Mouse (Mus musculus) erythroid progenitor cell, adult 5-6 weeks (primary cell): ENCODE data around the gene Hist2h2bb. TPM values are rescaled to one million over a fixed set of nuclear protein-coding genes. Genes with fewer than 3 reads are reported as not detected.

ENCODE experiments used
- ATAC-seq: replicated peaks from 2 replicates; pipeline ENCODE4 v1.8.0; 2016; ENCODE audit warnings: moderate number of reproducible peaks, mild to moderate bottlenecking, moderate TSS enrichment, inconsistent platforms; ENCODE audit not compliant: poor library complexity, low FRiP score, severe bottlenecking
- total RNA-seq, 2 experiments: library from RNA; stranded (forward) in 1 of 2; stranded (reverse) in 1 of 2; fragments of 150-400 nt in 1 of 2; fragments of 186-747, 209-891 nt in 1 of 2; gene quantifications; 2 replicates each; pipeline versions ENCODE4 v1.2.3 to v1.2.4; 2015 to 2017; ENCODE audit warnings: low replicate concordance in 2 of 2

The Hist2h2bb gene
- total RNA-seq (2015; ENCODE audit: low replicate concordance) (4,676 and 5,120 TPM in 2 replicates), total RNA-seq (2017; ENCODE audit: low replicate concordance) (18,393 and 25,698 TPM in 2 replicates)

DNA sequence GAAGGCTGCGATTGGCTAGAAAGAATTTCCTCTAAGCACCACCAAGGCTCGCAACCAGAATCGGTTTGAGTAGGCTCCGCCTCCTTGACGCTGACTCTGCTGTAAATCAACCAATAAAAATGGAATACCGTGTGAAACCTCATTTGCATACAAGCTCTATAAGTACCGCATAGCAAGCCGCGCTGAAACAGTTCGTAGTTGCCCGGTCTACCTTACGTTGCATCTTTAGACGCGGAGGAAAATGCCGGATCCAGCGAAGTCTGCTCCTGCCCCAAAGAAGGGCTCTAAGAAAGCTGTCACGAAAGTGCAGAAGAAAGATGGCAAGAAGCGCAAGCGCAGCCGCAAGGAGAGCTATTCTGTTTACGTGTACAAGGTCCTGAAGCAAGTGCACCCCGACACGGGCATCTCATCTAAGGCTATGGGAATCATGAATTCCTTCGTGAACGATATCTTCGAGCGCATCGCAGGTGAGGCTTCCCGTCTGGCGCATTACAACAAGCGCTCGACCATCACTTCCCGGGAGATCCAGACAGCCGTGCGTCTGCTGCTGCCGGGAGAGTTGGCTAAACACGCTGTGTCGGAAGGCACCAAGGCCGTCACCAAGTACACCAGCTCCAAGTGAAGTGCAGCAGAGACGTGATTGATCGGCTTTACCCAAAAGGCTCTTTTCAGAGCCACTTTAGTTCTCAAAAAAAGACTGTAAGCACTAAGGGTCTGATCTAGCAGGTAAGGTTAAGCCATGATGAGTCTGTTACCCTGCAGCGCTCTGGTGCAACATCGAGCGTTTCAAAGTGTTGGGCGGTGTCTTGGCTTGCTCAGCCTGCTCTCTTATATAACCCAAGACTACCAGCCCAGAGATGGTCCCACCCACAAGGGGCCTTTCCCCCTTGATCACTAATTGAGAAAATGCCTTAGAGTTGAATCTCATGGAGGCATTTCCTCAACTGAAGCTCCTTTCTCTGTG, at the start of gene Hist2h2bb:
Gene Hist2h2bb, plus strand, starts transcription at position 242 of the 964 bp plus-strand sequence.
- peak; percentile 80 for ATAC-seq

DNA sequence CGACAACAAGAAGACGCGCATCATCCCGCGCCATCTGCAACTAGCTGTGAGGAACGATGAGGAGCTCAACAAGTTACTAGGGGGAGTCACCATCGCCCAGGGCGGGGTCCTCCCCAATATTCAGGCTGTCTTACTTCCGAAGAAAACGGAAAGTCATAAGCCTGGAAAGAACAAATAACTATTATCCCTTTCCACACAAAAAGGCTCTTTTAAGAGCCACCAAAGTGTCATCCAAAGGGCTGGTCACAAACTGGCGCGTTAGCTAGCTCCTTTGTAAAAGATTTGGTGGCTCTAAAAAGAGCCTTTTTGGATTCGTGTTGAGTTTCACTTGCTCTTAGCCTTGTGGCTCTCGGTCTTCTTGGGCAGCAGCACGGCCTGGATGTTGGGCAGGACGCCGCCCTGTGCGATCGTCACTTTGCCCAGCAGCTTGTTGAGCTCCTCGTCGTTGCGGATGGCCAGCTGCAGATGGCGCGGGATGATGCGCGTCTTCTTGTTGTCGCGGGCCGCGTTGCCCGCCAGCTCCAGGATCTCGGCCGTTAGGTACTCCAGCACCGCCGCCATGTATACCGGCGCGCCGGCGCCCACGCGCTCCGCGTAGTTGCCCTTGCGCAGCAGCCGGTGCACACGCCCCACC, 49.3 kb upstream of the Hist2h2bb start:
- ATAC-seq, result peak; percentile 19; the same call in 1 of the 2 replicates

DNA sequence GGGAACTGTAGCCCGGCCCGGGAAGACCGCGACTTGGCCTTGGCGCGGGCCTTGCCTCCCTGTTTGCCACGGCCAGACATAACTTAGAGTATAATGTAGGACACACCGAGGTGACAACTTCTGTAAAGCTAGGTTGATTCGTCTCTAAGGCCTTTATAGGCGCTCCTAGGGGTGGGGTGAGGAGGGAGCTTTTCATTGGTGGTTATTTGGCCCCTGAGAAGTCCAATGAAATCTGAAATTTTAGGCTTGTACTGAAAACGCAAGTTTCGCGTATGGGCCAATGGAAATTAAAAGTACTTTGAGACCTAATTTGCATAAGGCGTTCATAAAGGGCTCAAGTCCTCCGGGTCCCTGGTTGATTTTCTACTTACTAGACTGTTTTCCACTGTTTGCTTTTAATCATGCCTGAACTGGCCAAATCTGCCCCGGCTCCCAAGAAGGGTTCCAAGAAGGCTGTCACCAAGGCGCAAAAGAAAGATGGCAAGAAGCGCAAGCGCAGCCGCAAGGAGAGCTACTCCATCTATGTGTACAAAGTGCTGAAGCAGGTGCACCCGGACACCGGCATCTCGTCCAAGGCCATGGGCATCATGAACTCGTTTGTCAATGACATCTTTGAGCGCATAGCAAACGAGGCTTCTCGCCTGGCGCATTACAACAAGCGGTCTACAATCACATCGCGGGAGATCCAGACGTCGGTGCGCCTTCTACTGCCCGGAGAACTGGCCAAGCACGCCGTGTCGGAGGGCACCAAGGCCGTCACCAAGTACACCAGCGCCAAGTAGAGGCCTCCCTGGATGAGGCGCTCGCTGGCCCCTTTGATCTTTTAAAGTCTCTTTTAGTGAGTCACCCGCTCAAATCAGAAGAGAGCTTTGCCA, 48.5 kb upstream of the Hist2h2bb start, which contains the start of the genes Hist2h2ac and Hist2h2be:
Gene Hist2h2ac, minus strand, starts transcription at position 116 of the 875 bp plus-strand sequence.
Gene Hist2h2be, plus strand, starts transcription at position 355 of the 875 bp plus-strand sequence.
- peak; percentile 79 for ATAC-seq

DNA sequence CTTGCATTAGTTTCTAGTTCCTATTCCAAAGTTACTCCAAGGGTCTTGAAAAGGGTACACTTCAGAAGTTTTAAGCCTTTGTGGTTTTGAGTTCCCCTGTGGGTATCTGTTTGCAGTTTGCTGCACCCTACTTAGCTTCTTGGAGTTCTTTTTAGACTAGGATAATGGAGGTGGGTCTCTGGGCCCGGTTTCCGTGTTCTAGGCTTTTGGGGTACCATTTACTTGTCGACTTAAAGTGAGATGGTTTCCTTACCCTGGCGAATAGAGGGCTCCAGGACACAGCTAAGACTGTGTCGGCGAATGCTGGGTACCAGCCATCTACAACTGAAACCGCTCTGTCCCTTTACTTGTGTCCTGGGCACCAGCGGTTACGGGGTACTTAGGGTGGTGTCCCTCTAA, 47.9 kb upstream of the Hist2h2bb start:
- ATAC-seq, result peak; percentile 17; the same call in 1 of the 2 replicates

DNA sequence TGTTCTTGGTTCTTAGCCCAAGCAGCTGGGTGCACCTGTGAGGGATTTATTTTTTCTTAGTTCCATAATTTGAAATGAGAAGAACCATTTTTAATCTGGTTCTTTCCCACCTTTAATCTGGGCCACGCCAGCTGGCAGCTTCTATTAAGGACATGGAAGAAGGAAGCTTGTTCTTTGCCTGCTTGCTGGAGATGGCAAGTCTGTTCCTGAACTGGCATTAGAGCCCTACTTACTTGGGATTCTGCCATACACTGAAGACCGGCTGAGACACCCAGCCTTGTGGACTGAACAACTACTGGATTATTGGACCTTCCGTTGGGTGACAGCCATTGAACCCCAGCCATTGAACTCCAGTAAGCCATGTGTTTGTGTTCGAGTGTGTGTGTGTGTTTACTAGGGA, 46.8 kb upstream of the Hist2h2bb start:
- ATAC-seq, result no peak

DNA sequence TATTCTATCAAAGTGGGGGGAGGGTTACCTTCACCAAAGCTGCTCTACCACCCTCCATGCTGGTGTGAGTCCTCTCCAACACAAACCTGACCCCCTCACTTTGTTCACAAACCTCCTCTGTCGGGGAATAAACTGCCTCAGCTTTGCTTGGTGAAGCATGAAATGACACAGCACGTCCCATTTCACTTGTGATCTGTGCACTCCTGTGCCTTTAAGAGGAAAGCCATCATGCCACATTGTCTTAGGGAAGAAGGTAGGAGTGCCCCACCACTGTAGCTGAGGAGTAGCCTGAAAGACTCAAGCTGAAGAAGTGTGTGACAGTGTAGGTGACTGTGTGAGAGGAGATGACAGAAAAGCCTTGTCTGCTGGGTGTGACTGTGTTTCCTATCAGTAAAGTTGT, 44.1 kb upstream of the Hist2h2bb start:
- ATAC-seq, result no peak

DNA sequence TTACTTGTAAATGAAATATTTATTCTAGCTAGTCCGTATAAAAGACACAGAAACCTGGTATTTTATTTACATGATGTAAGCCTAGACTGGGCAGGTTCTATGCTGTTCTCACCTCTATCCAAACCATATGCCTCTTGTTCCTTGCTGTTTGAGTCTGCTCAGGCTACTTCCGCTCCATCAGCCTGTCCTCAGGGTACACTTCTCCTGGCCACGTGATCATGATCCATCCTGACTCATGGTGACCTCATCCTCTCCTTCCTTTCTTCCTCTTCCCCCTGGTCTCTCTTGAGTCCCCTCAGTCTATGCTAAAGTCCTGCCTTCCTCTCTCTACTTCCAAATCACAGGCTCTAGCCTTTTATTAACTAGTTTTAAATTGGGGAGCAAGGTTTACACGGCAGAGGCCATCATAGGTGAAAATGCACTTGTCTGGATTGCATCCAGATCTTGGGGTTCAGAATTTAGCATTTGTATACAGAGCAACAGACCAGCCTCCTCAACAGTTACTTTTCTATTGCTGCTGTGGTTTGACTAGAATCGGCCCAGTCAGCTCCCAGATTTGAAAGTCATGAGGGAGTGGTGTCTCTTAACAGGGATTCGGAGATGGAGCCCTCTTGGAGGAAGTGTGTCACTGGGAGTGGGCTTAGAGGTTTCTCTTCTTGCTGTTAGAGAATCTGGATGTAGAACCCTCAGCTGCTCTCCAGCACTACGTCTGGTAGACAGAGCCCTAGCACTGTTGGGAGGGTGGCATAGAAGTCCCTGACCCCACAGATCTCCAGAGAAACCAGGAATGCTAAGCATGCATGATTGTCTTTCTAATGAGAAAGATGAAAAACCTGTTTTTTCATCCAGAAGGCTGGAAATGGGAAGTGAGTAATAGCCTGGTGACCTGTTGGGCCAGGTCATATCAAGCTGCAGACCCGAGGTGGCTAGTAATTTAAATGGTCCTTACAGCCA, 42.6 kb upstream of the Hist2h2bb start:
- ATAC-seq, result no peak

DNA sequence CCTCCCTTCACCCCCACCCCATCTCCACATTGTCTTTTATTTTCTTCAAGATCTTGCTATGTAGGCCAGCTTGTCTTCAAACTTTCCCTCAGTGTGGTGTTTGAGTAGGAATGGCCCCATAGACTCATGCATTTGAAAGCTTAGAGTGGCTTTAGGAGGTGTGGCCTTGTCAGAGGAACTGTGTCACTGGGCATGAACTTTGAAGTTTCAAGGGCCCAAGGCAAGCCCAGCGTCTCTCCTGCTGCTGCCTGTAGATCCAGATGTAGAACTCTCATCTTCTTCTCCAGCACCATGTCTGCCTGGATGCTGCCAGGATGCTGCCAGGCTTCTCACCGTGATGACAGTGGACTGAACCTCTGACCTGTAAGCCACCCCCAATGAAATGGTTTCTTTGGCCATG, 40.7 kb upstream of the Hist2h2bb start:
- no peak for ATAC-seq

DNA sequence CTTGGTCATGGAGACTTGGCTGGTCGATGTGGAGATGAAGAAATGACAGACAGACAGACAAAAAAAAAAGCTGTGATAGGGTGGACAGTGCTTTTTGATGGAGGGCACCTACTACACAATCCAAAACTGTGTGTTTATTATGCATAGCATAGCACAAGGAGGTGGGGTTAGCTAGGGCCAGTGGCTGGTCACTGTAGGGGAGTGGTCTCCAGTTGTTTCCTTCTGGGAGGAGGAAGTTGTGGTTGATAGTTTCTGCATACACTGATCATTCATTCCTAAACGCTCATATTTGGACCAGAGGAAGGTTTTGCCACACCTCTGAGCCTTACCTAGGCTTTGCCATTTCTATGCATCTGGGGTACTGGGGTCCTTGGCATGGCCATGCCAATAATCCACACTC, 39.1 kb upstream of the Hist2h2bb start:
- no peak for ATAC-seq

DNA sequence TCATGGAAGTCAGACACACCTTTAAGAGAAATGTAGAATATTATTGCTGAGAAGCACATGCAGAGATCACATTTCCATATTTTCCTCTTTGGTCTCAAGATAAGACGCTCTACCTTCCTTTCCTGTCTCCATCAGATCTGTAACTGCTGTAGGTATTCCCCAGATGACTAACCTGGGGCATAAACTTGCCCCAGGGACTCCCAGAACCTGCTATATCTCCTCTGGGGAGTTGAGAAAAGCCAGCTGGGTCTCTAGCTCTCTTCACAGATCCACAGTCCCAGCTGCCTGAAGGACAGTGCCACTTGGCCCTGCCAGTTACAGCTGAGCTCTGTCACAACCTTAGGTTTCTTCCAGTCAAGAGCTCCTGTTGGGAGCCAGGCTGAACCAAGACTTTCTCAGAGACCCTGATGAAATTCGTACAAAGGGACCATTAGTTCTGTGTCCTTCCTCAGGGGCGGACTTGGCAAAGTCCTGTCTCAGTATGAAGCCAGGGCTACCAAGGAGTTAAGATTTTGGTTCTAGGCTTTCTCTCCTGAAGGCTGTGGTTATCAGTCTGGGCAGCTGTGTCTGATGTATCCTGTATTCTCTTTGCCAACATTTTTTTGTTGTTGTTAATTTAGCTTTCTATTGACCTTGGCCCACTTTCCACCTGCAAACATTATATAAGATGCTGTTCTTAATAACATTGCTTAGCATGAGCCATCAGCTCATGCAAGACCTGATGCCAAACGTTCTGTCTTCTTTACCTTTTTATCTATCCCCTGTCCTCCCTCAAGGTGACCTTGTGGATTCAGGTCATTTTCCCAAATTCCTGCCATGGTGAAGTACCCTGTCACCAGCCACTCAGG, 38.4 kb upstream of the Hist2h2bb start:
- no peak for ATAC-seq

DNA sequence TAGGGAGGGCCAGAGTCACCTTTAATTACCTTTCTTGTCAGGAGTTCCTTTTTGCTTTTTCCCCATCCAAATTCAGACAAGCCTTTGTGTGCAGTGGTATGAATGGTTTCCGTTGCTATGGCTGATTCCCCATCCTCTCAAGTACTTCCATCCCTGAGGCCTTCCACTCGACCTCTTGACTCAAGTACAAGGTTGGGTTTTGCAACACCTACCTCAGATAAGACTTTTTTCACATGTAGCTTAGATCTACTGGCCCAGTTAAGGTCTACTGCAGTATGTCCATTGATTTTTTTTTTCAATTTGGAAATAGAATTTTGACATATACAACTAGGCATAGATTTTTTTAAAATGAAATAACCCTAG, 37.8 kb upstream of the Hist2h2bb start:
- ATAC-seq, result no peak

DNA sequence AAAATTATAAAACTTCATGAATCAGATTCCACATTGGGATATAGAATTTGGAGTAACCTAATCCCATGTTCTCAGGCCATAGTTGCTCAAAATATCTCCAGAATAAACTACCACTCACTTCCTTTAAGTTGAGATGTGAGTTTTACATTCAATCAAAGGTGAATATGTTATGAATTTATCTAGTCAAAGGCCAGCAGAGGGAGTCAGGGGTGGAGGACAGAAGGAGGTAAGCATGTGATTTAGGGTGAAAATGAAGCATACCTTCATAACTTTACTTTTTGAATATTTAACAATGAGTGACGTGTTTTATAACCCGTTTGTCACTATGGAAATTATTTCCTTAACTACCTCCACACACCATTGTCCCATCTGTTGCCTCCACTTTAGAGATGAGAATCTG, 34.6 kb upstream of the Hist2h2bb start:
- no peak for ATAC-seq

DNA sequence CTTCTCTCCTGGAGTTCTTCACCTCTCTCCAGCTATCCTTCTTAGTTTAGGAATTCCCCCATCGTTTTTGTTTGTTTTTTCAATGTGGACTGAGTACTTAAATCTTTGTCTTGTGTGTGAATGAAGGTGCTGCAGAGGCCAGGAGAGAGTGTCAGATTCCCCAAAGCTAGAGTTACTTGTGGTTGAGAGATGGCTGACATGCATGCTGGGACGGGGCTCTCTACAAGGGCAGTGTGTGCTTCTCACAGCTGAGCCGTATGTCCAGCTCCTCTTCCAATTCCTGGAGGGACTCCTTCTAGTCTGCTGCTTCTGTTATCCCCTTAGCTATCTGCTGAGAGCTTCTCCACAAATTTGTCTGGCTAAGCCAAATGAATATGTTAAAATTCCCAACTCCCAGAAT, 33.7 kb upstream of the Hist2h2bb start:
- no peak for ATAC-seq

DNA sequence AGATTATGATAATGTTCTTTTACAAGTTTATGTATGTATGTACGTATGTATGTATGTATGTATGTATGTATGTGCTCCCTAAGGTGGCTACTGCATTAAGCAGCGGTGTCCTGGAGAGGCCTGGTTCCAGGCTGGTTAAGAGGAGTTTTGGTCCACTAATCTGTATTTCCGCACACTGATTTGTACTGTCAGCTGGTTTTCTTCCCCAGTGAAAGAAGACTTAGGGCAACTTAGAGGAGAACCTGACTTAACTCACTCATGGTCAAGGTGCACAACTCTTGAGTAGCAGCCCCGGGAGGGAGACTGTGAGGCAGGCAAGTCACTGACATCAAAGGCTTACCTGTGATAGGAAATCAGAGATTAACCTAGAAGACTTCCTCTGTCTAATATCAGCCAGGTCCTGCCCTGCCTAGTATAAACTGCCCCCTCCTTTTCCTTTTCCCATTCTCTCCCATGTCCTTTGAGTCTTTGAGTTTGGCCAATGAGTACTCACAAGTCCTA, 32.7 kb upstream of the Hist2h2bb start:
- no peak for ATAC-seq

DNA sequence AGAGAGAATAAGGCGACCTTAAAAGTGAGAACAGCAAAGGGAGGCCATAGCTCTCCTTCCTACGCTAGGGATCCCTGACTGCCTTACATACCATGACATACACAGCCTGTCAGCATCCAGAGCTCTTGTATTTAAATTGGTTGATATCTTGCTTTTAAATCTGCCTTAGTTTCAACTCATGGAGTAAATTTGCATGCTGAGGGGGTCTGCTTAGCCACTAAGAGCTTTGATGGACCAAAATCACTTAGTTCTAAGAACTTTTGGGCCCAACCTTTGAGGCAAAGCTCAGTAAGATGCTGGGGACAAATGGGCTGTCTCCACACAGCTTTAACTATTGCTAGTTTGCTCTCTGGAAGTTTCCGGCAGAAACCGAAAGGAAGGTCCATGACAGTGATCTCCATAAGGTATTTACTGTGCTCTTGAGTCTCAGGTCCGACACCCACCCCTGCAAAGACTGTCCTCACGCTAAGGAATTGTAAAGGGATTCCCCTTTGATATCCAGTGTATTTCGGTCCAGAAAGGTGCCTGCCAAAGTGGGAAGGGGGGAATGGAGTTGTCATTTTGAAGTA, 32.1 kb upstream of the Hist2h2bb start:
- ATAC-seq, result no peak

DNA sequence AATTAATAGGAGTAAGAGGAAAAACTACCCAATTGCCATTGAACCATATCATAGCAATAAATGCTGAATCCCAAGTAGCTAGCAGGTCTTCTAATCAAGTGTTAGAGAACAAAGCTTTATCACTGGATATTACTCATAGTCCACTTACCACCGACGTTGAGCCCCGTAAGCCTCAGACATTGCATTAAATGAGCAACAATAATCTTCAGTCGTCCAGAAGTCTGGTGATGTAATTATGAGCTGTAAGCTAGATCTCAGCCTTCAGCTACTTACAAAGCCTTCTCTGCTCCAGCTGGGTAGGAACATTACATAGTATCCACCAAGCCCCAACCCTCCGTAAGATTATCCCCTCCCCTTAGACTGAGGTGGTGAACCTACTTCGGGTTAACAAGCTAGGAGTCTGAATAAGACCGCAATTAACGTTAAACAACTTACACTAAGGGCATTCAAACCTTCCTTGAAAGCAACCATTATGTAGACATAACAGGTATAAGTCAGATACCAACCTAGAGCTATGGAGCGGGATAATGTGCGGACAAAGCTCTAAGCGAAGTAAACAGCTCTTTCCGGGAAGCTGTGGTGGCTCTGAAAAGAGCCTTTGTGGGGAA, 31.5 kb upstream of the Hist2h2bb start:
- peak; percentile 8 for ATAC-seq
